Mouse (Mus musculus) forebrain, embryonic 12.5 days (tissue): ENCODE measurements around the gene Mip. TPM values are rescaled to one million over a fixed set of nuclear protein-coding genes. Genes with fewer than 3 reads are reported as not detected.
"Not testable (repeated sequence)": the region's sequence is repeated elsewhere in the genome, so short reads cannot be mapped to it uniquely, and the experiment has no call there.

Experiments
- ATAC-seq: fragments of 200-750 bp; cut with Nextera tagmentation; 2 replicates; pipeline ENCODE4 v1.8.0; 2017; ENCODE audit warnings: moderate TSS enrichment; ENCODE audit not compliant: low FRiP score
- H3K27ac ChIP-seq: fragments of 300-500 bp; sonication (generic); 2 replicates; pipeline ENCODE4 v1.5.1; 2016; ENCODE audit warnings: mild to moderate bottlenecking
- H3K27me3 ChIP-seq: fragments of 300-500 bp; sonication (generic); 2 replicates; pipeline ENCODE4 v1.6.1; 2016; ENCODE audit warnings: mild to moderate bottlenecking
- H3K36me3 ChIP-seq: fragments of 300-500 bp; sonication (generic); replicated peaks from 2 replicates; pipeline ENCODE4 v1.6.1; 2016; ENCODE audit warnings: mild to moderate bottlenecking
- H3K4me1 ChIP-seq: fragments of 300-500 bp; sonication (generic); 2 replicates; pipeline ENCODE4 v1.6.1; 2016
- H3K4me2 ChIP-seq: fragments of 300-500 bp; sonication (generic); 2 replicates; pipeline ENCODE4 v1.6.1; 2016; ENCODE audit warnings: mild to moderate bottlenecking, moderate library complexity
- H3K4me3 ChIP-seq: fragments of 300-500 bp; sonication (generic); replicated peaks from 2 replicates; pipeline ENCODE4 v1.5.1; 2016; ENCODE audit warnings: mild to moderate bottlenecking
- H3K9ac ChIP-seq: fragments of 300-500 bp; sonication (generic); 2 replicates; pipeline ENCODE4 v1.6.1; 2016; ENCODE audit warnings: mild to moderate bottlenecking
- H3K9me3 ChIP-seq: fragments of 300-500 bp; sonication (generic); 2 replicates; pipeline ENCODE4 v1.6.1; 2016
- WGBS: fragments of 180-500 bp; shearing (Covaris S2); methylation state at CpG from one replicate; pipeline ENCODE4 v1.1.7; 2016; 5-methylcytosine and 5-hydroxymethylcytosine counted together
- polyA plus RNA-seq: library from polyadenylated mRNA; unstranded; fragments of >200 nt; fragmentation: Nextera tagmentation; extraction: Ambion mirVana; gene quantifications from 2 replicates; pipeline ENCODE4 v1.2.1, GENCODE M21; 2016

Mip gene
- 0.18 and 0.42 TPM in 2 replicates for polyA plus RNA-seq

DNA sequence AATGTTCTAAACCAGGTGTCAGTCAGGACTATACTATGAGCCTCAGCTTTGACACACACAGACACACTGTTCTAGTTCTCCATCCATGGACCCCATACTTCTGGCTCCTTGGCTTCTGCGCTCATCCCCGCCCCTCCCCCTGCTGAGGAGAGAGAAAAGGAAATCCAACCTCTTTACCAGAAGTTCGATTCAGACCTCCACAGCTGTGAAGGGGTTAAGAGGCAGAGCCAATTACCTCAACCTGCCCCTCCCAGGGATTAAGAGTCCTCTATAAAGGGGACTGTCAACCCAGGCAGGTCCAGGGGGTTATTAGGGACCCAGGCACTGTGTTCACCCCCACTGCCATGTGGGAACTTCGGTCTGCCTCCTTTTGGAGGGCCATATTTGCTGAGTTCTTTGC, at the start of gene Mip:
Gene Mip, plus strand, starts transcription at position 301 of the 400 bp plus-strand sequence.
- Histone ChIP-seq H3K27ac (0 out of 2 replicates have a peak within 1 kb of the TSS, but pooled peaks have one; percentile 0), H3K4me1 (peaks cover 16% of the 10 kb centered on the region), H3K27me3 (peaks cover 6% of the 10 kb centered on the region), H3K9me3 (no peaks in the 10 kb centered on the region), H3K36me3 (no peaks in the 10 kb centered on the region), H3K4me2 (no peak within 1 kb of the TSS), H3K9ac (no peak within 1 kb of the TSS; the same call in 1 of the 2 replicates), H3K4me3 (no peak within 1 kb of the TSS)
- 27% methylated on average over 4 of the region's 4 CpGs for WGBS
- no peak for ATAC-seq

GRCm38 (mm10) chr10:128175996-128176755, 49.5 kb upstream of the Mip start:
- Histone ChIP-seq H3K9me3 (no peaks in the 10 kb centered on the region), H3K4me1 (peaks cover 25% of the 10 kb centered on the region), H3K27ac (peak overlapping the region; percentile 54), H3K36me3 (no peaks in the 10 kb centered on the region), H3K4me3 (peak overlapping the region; percentile 54), H3K4me2 (peak overlapping the region; percentile 59), H3K9ac (peak overlapping the region; percentile 72), H3K27me3 (no peaks in the 10 kb centered on the region)
- 0% methylated on average over 17 of the region's 17 CpGs for WGBS
- peak; percentile 83 for ATAC-seq

DNA sequence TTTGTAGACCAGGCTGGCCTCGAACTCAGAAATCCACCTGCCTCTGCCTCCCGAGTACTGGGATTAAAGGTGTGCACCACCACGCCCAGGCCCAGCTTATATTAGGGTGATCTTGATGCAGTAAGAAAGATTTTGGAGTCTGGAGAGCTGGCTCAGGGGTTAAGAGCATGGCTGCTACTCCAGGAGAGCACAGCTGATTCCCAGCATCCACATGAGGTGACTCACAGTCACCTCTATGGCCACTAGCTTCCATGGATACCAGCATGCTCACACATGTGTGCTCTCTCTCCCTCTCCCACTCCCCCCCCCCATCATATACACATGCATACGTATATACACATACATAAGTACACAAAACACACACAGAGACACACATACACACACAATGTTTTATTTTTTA, 48.3 kb upstream of the Mip start:
- H3K4me2 ChIP-seq, result no peak overlapping the region
- no peaks in the 10 kb centered on the region for H3K9me3 ChIP-seq
- H3K9ac ChIP-seq, result no peak overlapping the region
- no peak overlapping the region for H3K4me3 ChIP-seq
- peaks cover 25% of the 10 kb centered on the region for H3K4me1 ChIP-seq
- WGBS, result 89% methylated on average over 4 of the region's 4 CpGs
- no peak overlapping the region for H3K27ac ChIP-seq
- no peaks in the 10 kb centered on the region for H3K36me3 ChIP-seq
- ATAC-seq, result no peak
- no peaks in the 10 kb centered on the region for H3K27me3 ChIP-seq

GRCm38 (mm10) chr10:128179989-128180388, 45.6 kb upstream of the Mip start, which contains the start of gene Rbms2:
Gene Rbms2, minus strand, starts transcription at chr10:128180297.
- H3K4me1 ChIP-seq, result peaks cover 16% of the 10 kb centered on the region
- ATAC-seq, result no peak
- 3% methylated on average over 6 of the region's 6 CpGs for WGBS
- no peaks in the 10 kb centered on the region for H3K27me3 ChIP-seq
- H3K27ac ChIP-seq, result 0 out of 2 replicates have a peak within 1 kb of the TSS, but pooled peaks have one; percentile 19
- no peaks in the 10 kb centered on the region for H3K9me3 ChIP-seq
- no peak within 1 kb of the TSS for H3K9ac ChIP-seq
- H3K4me2 ChIP-seq, result peak within 1 kb of the TSS; percentile 32
- no peak within 1 kb of the TSS for H3K4me3 ChIP-seq
- H3K36me3 ChIP-seq, result no peaks in the 10 kb centered on the region

DNA sequence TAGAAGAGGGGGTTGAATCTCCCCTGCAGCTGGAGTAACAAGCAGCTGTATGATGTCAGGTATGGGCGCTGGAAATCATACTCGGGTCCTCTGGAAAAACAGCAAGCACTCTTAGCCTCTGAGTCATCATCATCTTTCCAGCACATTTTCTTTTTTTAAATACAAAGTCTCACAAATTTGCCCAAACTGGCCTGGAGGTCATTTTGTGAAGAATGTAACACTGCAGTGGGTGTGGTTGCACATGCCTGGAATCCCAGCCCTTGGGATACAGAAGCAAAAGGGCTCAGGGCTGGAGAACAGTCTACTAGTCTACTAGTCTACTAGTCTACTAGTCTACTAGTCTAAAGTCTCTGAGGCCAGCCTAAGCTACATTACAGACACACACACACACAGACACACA, 41.3 kb upstream of the Mip start:
- H3K4me2 ChIP-seq, result no peak overlapping the region
- ATAC-seq, result no peak
- no peak overlapping the region for H3K9ac ChIP-seq
- no peak overlapping the region for H3K4me3 ChIP-seq
- WGBS, result 92% methylated on average over 2 of the region's 2 CpGs
- no peaks in the 10 kb centered on the region for H3K9me3 ChIP-seq
- H3K36me3 ChIP-seq, result no peaks in the 10 kb centered on the region
- H3K4me1 ChIP-seq, result peaks cover 9% of the 10 kb centered on the region
- H3K27me3 ChIP-seq, result no peaks in the 10 kb centered on the region
- H3K27ac ChIP-seq, result no peak overlapping the region

- 0 out of 2 replicates have a peak, but pooled peaks cover 2% of the 10 kb centered on the region for H3K4me1 ChIP-seq
- no peak overlapping the region for H3K4me2 ChIP-seq
- H3K4me3 ChIP-seq, result no peak overlapping the region
- no peak for ATAC-seq
- H3K9ac ChIP-seq, result no peak overlapping the region
- no peak overlapping the region for H3K27ac ChIP-seq
- 83% methylated on average over 6 of the region's 6 CpGs for WGBS
- H3K9me3 ChIP-seq, result no peaks in the 10 kb centered on the region
- peaks cover 4% of the 10 kb centered on the region; the same call in 1 of the 2 replicates for H3K27me3 ChIP-seq
- no peaks in the 10 kb centered on the region for H3K36me3 ChIP-seq
These were observed 40.2 kb upstream of the Mip start for GRCm38 (mm10) chr10:128185277-128185940.

DNA sequence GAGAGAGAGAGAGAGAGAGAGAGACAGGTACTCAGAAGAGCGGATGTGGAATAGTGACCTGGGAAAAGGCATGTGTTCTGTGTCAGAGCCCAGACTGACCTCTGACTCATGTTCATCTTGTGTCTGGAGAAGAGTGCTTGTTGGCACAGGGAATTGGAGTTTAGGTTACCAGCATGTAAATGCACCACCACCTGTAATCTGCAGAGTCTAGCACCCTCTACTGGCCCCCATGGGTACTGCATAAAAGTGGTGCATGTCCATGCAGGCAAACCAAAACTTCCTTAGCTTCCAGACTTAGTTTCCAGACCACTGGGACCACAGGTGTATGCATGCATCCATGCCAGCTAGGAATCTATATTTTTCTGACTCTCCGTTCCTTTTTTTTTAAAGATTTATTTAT, 39.7 kb upstream of the Mip start:
- H3K27ac ChIP-seq, result no peak overlapping the region
- 0 out of 2 replicates have a peak, but pooled peaks cover 2% of the 10 kb centered on the region for H3K4me1 ChIP-seq
- H3K4me3 ChIP-seq, result no peak overlapping the region
- 55% methylated on average over 2 of the region's 2 CpGs for WGBS
- no peaks in the 10 kb centered on the region for H3K9me3 ChIP-seq
- peak; percentile 46; the same call in 1 of the 2 replicates for ATAC-seq
- H3K4me2 ChIP-seq, result no peak overlapping the region
- no peak overlapping the region for H3K9ac ChIP-seq
- no peaks in the 10 kb centered on the region for H3K36me3 ChIP-seq
- peaks cover 4% of the 10 kb centered on the region; the same call in 1 of the 2 replicates for H3K27me3 ChIP-seq

DNA sequence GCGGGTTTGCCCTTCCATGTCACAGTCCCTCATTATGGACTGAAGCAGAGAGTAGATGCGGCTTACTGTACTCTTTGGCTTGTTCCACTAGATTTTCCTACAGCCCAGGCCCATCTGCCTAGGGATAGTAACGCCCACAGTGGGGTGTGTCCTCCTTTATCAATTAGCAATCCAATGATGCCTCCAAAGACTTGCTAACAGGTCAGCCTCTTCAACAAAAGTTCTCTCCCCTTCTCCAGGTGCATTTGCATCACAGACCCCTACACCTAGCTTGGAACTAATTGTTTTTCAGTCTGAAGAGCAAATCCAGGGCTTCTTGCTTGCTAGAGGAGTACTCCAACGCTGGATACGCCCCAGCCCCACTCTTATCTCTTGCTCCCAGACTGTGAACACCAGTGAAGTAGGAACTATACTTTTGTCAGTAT, 38.4 kb upstream of the Mip start:
- Histone ChIP-seq H3K36me3 (no peaks in the 10 kb centered on the region), H3K9ac (no peak overlapping the region), H3K9me3 (no peaks in the 10 kb centered on the region), H3K27ac (no peak overlapping the region), H3K4me3 (no peak overlapping the region), H3K4me1 (0 out of 2 replicates have a peak, but pooled peaks cover 2% of the 10 kb centered on the region), H3K27me3 (peaks cover 4% of the 10 kb centered on the region; the same call in 1 of the 2 replicates), H3K4me2 (no peak overlapping the region)
- whole genome bisulfite sequencing, result 76% methylated on average over 5 of the region's 5 CpGs
- ATAC-seq, result no peak

DNA sequence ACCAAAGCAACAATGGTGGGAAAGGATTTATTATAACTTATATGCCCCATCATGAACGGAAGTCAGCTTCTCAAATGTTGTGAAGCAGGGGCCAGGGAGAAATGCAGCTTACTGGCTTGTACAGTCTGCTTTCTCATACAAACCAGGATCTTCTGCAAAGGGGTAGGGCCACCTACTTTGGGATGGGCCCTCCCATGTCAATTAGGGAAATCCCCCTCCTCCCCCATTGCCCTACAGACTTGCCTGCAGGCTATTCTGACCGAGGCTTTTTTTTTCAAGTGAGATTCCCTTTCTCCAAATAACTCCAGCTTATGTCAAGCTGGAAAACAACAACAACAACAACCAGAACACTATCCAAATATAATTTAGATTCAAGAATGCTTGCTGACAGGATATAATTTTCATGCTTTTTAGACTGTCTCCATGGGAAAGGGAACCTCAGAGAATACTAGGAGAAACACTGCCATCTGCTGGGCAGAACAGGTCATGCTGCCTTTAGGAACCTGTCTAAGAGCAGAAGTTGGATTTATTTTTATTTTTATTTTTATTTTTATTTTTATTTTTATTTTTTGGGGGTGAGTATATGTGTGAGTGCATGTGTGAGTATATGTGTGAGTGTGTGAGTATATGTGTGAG, 37.3 kb upstream of the Mip start:
- WGBS, result 54% methylated on average over 2 of the region's 2 CpGs
- H3K36me3 ChIP-seq, result no peaks in the 10 kb centered on the region
- no peak overlapping the region for H3K9ac ChIP-seq
- H3K27ac ChIP-seq, result no peak overlapping the region
- H3K9me3 ChIP-seq, result no peaks in the 10 kb centered on the region
- H3K4me1 ChIP-seq, result 0 out of 2 replicates have a peak, but pooled peaks cover 2% of the 10 kb centered on the region
- peaks cover 8% of the 10 kb centered on the region; the same call in 1 of the 2 replicates for H3K27me3 ChIP-seq
- H3K4me3 ChIP-seq, result no peak overlapping the region
- no peak overlapping the region for H3K4me2 ChIP-seq
- ATAC-seq, result 0 out of 2 replicates have a peak, but pooled peaks have one; percentile 23

DNA sequence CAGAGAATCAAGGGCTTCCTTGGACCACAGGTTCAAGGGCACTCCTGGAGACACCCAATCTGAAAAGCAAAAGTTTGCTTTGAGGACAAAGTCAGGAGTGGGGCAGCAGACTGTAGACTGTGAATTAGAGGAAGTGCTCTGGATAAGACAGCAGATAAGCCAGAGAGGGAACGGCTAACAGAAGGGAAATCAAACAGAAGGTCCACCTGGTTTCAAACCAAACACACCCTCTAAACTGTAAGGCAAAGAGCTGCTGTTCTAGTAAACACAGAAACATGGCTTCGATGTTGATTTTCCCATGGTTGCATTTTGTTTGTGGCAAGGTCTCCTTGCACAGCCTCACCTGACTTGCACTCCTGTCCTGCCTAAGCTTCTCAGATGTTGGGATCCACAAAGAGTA, 34.2 kb upstream of the Mip start:
- peaks cover 29% of the 10 kb centered on the region for H3K27me3 ChIP-seq
- H3K4me3 ChIP-seq, result no peak overlapping the region
- ATAC-seq, result no peak
- 96% methylated on average over 2 of the region's 2 CpGs for WGBS
- H3K4me2 ChIP-seq, result no peak overlapping the region
- no peaks in the 10 kb centered on the region for H3K36me3 ChIP-seq
- H3K4me1 ChIP-seq, result peaks cover 15% of the 10 kb centered on the region
- H3K27ac ChIP-seq, result no peak overlapping the region
- H3K9ac ChIP-seq, result no peak overlapping the region
- no peaks in the 10 kb centered on the region for H3K9me3 ChIP-seq

DNA sequence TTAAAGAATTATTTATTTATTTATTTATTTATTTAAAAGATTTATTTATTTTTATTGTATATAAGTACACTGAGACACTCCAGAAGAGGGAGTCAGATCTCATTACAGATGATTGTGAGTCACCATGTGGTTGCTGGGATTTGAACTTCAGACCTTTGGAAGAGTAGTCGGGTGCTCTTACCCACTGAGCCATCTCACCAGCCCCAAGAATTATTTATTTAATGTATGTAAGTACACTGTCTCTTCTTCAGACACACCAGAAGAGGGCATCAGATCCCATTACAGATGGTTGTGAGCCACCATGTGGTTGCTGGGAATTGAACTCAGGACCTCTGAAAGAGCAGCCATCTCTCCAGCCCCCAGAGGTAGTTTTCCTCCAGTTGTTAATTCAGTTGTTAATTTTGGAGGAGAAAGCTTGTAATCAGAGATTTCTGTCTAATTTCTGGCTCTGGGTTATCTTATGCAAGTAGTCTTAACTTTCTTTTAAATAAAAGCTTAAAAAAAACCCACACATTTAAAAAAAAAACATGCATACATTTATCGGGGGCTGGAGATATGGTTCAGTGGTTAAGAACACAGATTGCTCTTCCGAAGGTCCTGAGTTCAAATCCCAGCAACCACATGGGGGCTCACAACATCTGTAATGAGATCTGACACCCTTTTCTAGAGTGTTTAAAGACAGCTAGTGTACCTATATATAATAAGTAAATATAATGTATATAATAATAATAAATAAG, 33.4 kb upstream of the Mip start:
- Histone ChIP-seq H3K4me1 (peaks cover 15% of the 10 kb centered on the region), H3K27me3 (peaks cover 36% of the 10 kb centered on the region)
- not testable (repeated sequence) for H3K9ac ChIP-seq, H3K36me3 ChIP-seq, H3K4me3 ChIP-seq, H3K27ac ChIP-seq, H3K4me2 ChIP-seq, ATAC-seq, H3K9me3 ChIP-seq
- WGBS, result 98% methylated on average over 3 of the region's 3 CpGs
